In genomic region chr15:7006271-7006670, GRCm38 (mm10) we compare ENCODE assay signal across 17 mouse cellular contexts.
A peak's percentile ranks its signal among the peaks of the same experiment; 100 is the strongest.
DNase-seq lines count a peak whose midpoint lies in the region; ATAC-seq and TF ChIP-seq lines count a peak whose summit lies in the region.
"Had no signal": no experiment of that assay in that cellular context is flagged by ENCODE, and none has a peak within 500 bp of the region (broad histone marks: within the 10 kb centered on the region; RNA-seq: fewer than 3 reads in every experiment).

No protein-coding gene starts in this region.

- no peaks in the 10 kb centered on the region for H3K9me3 ChIP-seq in kidney, embryonic 15.5 days (replicated peaks)
- H3K9me3 ChIP-seq in liver, postnatal 0 days (ENCODE audit: low read length) = no peaks in the 10 kb centered on the region
- H3K9me3 ChIP-seq: embryonic facial prominence, embryonic 12.5 days; forebrain, embryonic 15.5 days; heart, embryonic 15.5 days; hindbrain, embryonic 10.5 days had no signal

- H3K27me3 ChIP-seq in kidney, embryonic 15.5 days = no peaks in the 10 kb centered on the region
- H3K27me3 ChIP-seq in liver, adult 2 months (ENCODE audit: control insufficient read depth, insufficient read depth, low read length) = no peaks in the 10 kb centered on the region
- H3K27me3 ChIP-seq in liver, postnatal 0 days (ENCODE audit: insufficient read depth, low read length) = no peaks in the 10 kb centered on the region
- H3K27me3 ChIP-seq: embryonic facial prominence, embryonic 12.5 days; forebrain, embryonic 15.5 days; heart, embryonic 15.5 days had no signal

- WGBS in kidney, embryonic 15.5 days = 79% methylated on average over 2 of the region's 2 CpGs
- WGBS in liver, adult 2 months = 84% methylated on average over 2 of the region's 2 CpGs
- WGBS in liver, postnatal 0 days (ENCODE audit: insufficient replicate concordance) = 63% methylated on average over 2 of the region's 2 CpGs

- H3K79me2 ChIP-seq in liver, adult 2 months (ENCODE audit: control insufficient read depth, insufficient read depth, low read length) = no peaks in the 10 kb centered on the region

- peaks cover 14% of the 10 kb centered on the region; the same call in 1 of the 2 replicates for H3K4me1 ChIP-seq in kidney, embryonic 15.5 days
- H3K4me1 ChIP-seq in liver, adult 2 months (ENCODE audit: control insufficient read depth, insufficient read depth, low read length) = no peaks in the 10 kb centered on the region
- H3K4me1 ChIP-seq in liver, postnatal 0 days (ENCODE audit: insufficient read depth) = no peaks in the 10 kb centered on the region
- H3K4me1 ChIP-seq: embryonic facial prominence, embryonic 12.5 days; forebrain, embryonic 15.5 days; heart, embryonic 15.5 days had no signal

- H3K4me2 ChIP-seq in kidney, embryonic 15.5 days = no peak overlapping the region
- H3K4me2 ChIP-seq in liver, postnatal 0 days (ENCODE audit: low read depth, low read length) = no peak overlapping the region
- H3K4me2 ChIP-seq: embryonic facial prominence, embryonic 12.5 days; forebrain, embryonic 15.5 days; heart, embryonic 11.5 days; heart, embryonic 15.5 days had no signal

- H3K9ac ChIP-seq in kidney, embryonic 15.5 days = no peak overlapping the region
- H3K9ac ChIP-seq in liver, adult 2 months (ENCODE audit: low read depth, low read length) = no peak overlapping the region
- H3K9ac ChIP-seq in liver, postnatal 0 days (replicated peaks) = no peak overlapping the region
- H3K9ac ChIP-seq: embryonic facial prominence, embryonic 12.5 days; forebrain, embryonic 15.5 days; heart, embryonic 15.5 days had no signal

- no peak for ATAC-seq in kidney, embryonic 15.5 days (replicated peaks; ENCODE audit: low FRiP score)
- no peak for ATAC-seq in liver, postnatal 0 days
- ATAC-seq: forebrain, embryonic 15.5 days had no signal

- TF ChIP-seq POLR2A in liver, adult 2 months (IDR thresholded peaks at IDR 0.05; ENCODE audit: extremely low read depth, insufficient read depth, low read length) = no peak

- H3K36me3 ChIP-seq in kidney, embryonic 15.5 days = no peaks in the 10 kb centered on the region
- no peaks in the 10 kb centered on the region for H3K36me3 ChIP-seq in liver, adult 2 months (ENCODE audit: control insufficient read depth, insufficient read depth, low read length)
- no peaks in the 10 kb centered on the region for H3K36me3 ChIP-seq in liver, postnatal 0 days (replicated peaks; ENCODE audit: insufficient read depth, low read length)
- H3K36me3 ChIP-seq: embryonic facial prominence, embryonic 12.5 days; forebrain, embryonic 15.5 days; heart, embryonic 15.5 days; hindbrain, embryonic 10.5 days had no signal

- no peak overlapping the region for H3K27ac ChIP-seq in kidney, embryonic 15.5 days
- no peak overlapping the region for H3K27ac ChIP-seq in liver, adult 2 months (replicated peaks; ENCODE audit: insufficient read depth, low read depth, low read length)
- no peak overlapping the region for H3K27ac ChIP-seq in liver, postnatal 0 days (ENCODE audit: low read depth)
- H3K27ac ChIP-seq: embryonic facial prominence, embryonic 12.5 days; forebrain, embryonic 15.5 days; heart, embryonic 15.5 days; hindbrain, embryonic 10.5 days had no signal

- no peak for TF ChIP-seq EP300 in liver, postnatal 0 days (IDR thresholded peaks at IDR 0.05; ENCODE audit: low read depth)

- H3K4me3 ChIP-seq in kidney, embryonic 15.5 days (replicated peaks) = no peak overlapping the region
- H3K4me3 ChIP-seq in liver, adult 2 months (ENCODE audit: insufficient read depth, low read depth, low read length) = no peak overlapping the region
- H3K4me3 ChIP-seq in liver, postnatal 0 days (ENCODE audit: low read depth, low read length) = no peak overlapping the region
- H3K4me3 ChIP-seq: embryonic facial prominence, embryonic 12.5 days; forebrain, embryonic 15.5 days; heart, embryonic 15.5 days; hindbrain, embryonic 10.5 days had no signal

- peak; percentile 35 for DNase-seq in kidney, adult 11 months
- peak; percentile 30 for DNase-seq in liver, adult 2 months (ENCODE audit: extremely low read depth, low read depth, low spot score)
- no peak for DNase-seq in liver, postnatal 0 days
- peak; percentile 53 for DNase-seq in kidney, postnatal 10 days
- DNase-seq in kidney, postnatal 36 days = peak; percentile 36 to 37
- DNase-seq in left cerebral cortex, adult 9 months (ENCODE audit: low spot score in 2 of 2) = no peak
- DNase-seq: adrenal gland, postnatal 14 days; cerebellum, adult 11-12 months; cerebellum, adult 9-10 months; cerebellum, postnatal 25 days; gastrocnemius, postnatal 36 days had no signal

- no peak for TF ChIP-seq CTCF in liver, adult 2 months (IDR thresholded peaks at IDR 0.05; ENCODE audit: low read depth, low read length)
- TF ChIP-seq CTCF in liver, postnatal 0 days (IDR thresholded peaks at IDR 0.05; ENCODE audit: low read depth) = no peak

Comparison
In these comparisons a context has a peak if more than half of its experiments do, and no peak if none do; other contexts are left out.
1. DNase-seq: peak in kidney, adult 11 months (single experiment), liver, adult 2 months (single experiment), kidney, postnatal 10 days (single experiment) and kidney, postnatal 36 days (2 of 2); none in liver, postnatal 0 days (single experiment) and left cerebral cortex, adult 9 months (0 of 2).